Mouse (Mus musculus) small intestine, adult 2 months (tissue): ENCODE results near the gene Cs. TPM values are rescaled to one million over a fixed set of nuclear protein-coding genes. Genes with fewer than 3 reads are reported as not detected.
A peak's percentile ranks its signal among the peaks of the same experiment; 100 is the strongest.

ENCODE experiments used
- H3K27ac ChIP-seq: fragments of 200-500 bp; 2 replicates; pipeline ENCODE4 v1.5.1; 2012; ENCODE audit warnings: low read depth, low read length, control low read depth, inconsistent platforms; ENCODE audit not compliant: insufficient read depth
- H3K27me3 ChIP-seq: fragments of 200-500 bp; 2 replicates; pipeline ENCODE4 v1.6.1; 2012; ENCODE audit warnings: mild to moderate bottlenecking, moderate library complexity, low read length, inconsistent platforms; ENCODE audit not compliant: control insufficient read depth, insufficient read depth
- H3K36me3 ChIP-seq: fragments of 200-500 bp; 2 replicates; pipeline ENCODE4 v1.6.1; 2012; ENCODE audit warnings: mild to moderate bottlenecking, low read length, control low read depth, inconsistent platforms; ENCODE audit not compliant: control insufficient read depth, insufficient read depth
- H3K4me1 ChIP-seq: fragments of 200-500 bp; 2 replicates; pipeline ENCODE4 v1.6.1; 2012; ENCODE audit warnings: low read length, inconsistent platforms, mixed read lengths; ENCODE audit not compliant: control insufficient read depth, insufficient read depth, insufficient read length
- H3K4me3 ChIP-seq: fragments of 200-500 bp; 2 replicates; pipeline ENCODE4 v1.5.1; 2012; ENCODE audit warnings: low read depth, mild to moderate bottlenecking, control low read depth, inconsistent platforms, low read length, moderate library complexity
- CTCF ChIP-seq: fragments of 200-500 bp; IDR thresholded peaks from 2 replicates; pipeline ENCODE4 v1.5.1; 2012; ENCODE audit warnings: low read depth, mild to moderate bottlenecking, control low read depth, inconsistent platforms, low read length, moderate library complexity, mixed read lengths; ENCODE audit not compliant: insufficient replicate concordance, insufficient read length; ENCODE audit errors: extremely low read depth
- POLR2A ChIP-seq: fragments of 200-500 bp; IDR thresholded peaks from 2 replicates; pipeline ENCODE4 v1.6.1; 2012; ENCODE audit warnings: low read depth, mild to moderate bottlenecking, control low read depth, inconsistent platforms, low read length, moderate library complexity
- WGBS: fragments of 180-500 bp; shearing (Covaris S2); methylation state at CpG from one replicate; pipeline ENCODE4 v1.1.7; 2018; 5-methylcytosine and 5-hydroxymethylcytosine counted together
- polyA plus RNA-seq: library from polyadenylated mRNA; depleted of rRNA; stranded (reverse); fragments of >200 nt; gene quantifications from 2 replicates; pipeline ENCODE4 v1.2.3, GENCODE M21; 2012; rRNA removed

Cs gene
- polyA plus RNA-seq, 1 experiment = 588 TPM

DNA sequence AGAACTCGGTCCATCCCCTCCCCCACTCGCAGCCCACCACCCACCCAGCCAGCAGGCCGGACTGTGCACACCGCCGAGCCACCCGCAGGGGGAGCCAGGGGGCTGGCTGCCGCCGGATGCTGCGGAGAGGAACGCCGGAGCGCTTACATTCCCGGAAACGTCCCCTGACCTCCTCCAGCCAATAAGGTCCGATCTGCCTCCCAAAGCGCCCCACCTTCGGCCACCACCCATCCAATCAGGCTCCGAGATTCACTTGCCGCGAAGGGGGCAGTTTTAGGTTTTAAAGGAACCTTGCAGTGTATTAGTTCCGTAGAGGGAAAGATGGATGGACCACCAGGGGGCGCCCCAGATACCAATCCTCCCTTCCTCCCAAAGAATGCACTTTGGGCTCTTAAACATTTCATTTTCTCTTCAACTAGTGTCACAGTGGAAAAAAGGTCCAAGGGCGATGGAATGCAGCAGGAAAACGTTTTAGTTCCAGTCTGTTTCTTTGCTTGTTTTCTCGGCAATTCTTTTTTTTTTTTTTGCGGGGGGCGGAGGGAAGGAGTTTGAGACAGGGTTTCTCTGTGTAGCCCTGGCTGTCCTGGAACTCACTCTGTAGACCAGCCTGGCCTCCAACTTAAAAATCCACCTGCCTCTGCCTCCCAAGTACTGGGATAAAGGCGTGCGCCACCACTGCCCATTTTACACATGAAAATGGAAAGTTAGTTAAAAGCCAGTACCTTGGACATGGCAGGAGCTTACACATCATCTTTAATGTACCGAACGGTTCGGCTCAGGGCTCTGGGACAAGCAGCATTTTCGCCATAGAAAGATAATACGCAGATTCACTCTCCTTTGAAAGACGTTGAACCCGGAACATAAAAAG is 72.4 kb downstream of the Cs start:
- WGBS = 1% methylated on average over 36 of the region's 36 CpGs
- H3K4me3 ChIP-seq = peak overlapping the region; percentile 73
- H3K36me3 ChIP-seq = peaks cover 12% of the 10 kb centered on the region
- H3K27me3 ChIP-seq = no peaks in the 10 kb centered on the region
- peak overlapping the region; percentile 86 for H3K27ac ChIP-seq
- peaks cover 20% of the 10 kb centered on the region; the same call in 1 of the 2 replicates for H3K4me1 ChIP-seq
- TF ChIP-seq CTCF (peak; percentile 65), POLR2A (peak; percentile 64; the same call in 1 of the 2 replicates)

GRCm38 (mm10) chr10:128410560-128410845 is 73.0 kb downstream of the Cs start:
- Histone ChIP-seq H3K4me3 (peak overlapping the region; percentile 32), H3K27ac (peak overlapping the region; percentile 86), H3K4me1 (peaks cover 22% of the 10 kb centered on the region; the same call in 1 of the 2 replicates), H3K36me3 (peaks cover 14% of the 10 kb centered on the region), H3K27me3 (no peaks in the 10 kb centered on the region)
- 7% methylated on average over 4 of the region's 4 CpGs for WGBS
- TF ChIP-seq CTCF (no peak), POLR2A (no peak)

DNA sequence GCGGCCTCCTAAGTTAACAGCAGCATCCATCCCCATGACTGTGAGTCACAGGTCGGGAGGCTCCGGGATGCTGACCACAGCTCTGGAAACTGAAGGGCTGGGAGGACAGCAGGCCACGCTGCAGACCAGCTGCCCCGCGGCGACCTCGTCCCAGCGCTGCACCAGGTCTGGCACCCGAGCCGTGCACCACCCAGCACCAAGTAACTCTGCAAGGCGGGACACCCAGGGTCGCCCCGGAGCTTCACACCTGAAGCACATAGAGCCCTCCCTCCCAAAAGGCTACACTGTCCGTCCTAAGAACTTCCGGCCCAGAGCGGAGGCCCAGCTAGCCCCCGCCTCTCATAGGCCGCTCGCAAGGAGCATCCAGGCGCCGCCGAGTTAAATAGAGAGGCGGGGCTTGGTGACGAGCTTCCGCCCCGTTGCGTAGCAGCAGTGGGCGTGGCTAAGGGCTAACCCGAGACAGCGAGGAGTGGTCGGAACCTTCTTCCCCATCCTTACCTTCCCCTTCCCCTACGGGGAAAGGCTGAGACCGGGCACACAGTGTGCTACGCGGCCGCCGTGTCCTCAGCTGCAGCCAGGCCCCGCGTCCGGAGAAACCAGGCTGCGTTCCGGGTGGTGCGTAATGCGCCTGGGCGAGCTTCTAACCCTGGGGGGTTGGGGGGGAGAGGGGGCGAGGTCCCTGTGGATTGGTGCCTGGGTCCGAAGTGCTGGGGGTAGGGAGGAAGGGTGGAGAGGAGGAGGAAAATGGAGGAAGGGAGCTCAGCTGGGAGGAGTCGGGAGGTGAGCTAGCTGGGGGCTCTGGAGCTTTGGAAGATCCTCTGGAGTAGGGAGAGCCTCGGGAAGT is 73.9 kb downstream of the Cs start, which contains the start of the genes Nabp2 and Rnf41:
Nabp2 (minus strand) TSS at position 282 of the 844 bp plus-strand sequence.
Rnf41 (plus strand) TSS at position 447 of the 844 bp plus-strand sequence.
- Histone ChIP-seq H3K27me3 (no peaks in the 10 kb centered on the region), H3K36me3 (peaks cover 12% of the 10 kb centered on the region), H3K27ac (peak within 1 kb of the TSS; percentile 86), H3K4me3 (peak within 1 kb of the TSS; percentile 86), H3K4me1 (peaks cover 22% of the 10 kb centered on the region; the same call in 1 of the 2 replicates)
- TF ChIP-seq POLR2A = no peak; the same call in none of the 2 replicates
- TF ChIP-seq CTCF = no peak
- WGBS = under 1% methylated on average over 50 of the region's 50 CpGs

DNA sequence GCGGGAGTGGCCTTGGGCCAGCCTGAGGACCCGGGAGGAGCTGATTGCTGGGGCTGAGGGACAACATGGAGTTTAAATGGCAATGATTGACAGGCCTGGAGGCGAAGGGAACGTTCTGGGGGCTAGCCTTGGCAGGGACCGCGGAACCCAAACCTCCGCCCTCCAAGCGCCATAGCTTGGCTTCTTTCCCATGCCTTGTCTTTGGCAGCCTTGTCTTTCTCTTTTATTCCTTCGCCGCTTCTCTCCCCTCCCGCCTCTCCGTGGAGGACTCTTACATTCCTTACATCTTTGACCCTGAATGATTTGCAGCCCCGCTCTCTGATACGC is 74.5 kb downstream of the Cs start:
- under 1% methylated on average over 14 of the region's 14 CpGs for WGBS
- Histone ChIP-seq H3K27ac (peak overlapping the region; percentile 66), H3K4me3 (peak overlapping the region; percentile 86), H3K27me3 (no peaks in the 10 kb centered on the region), H3K4me1 (peaks cover 22% of the 10 kb centered on the region; the same call in 1 of the 2 replicates), H3K36me3 (peaks cover 17% of the 10 kb centered on the region)
- no peak for TF ChIP-seq POLR2A
- TF ChIP-seq CTCF = no peak

Other genes starting within 250 kb of the Cs start
- 14.1 and 30.8 TPM in 2 replicates for gene Baz2a, start 246.2 kb upstream of the Cs start, polyA plus RNA-seq
- gene Rbms2, start 157.4 kb upstream of the Cs start, polyA plus RNA-seq = 20.8 and 34.9 TPM in 2 replicates
- gene Gls2, start 143.3 kb upstream of the Cs start, polyA plus RNA-seq = 7.5 and 28.7 TPM in 2 replicates
- 9.4 and 10.5 TPM in 2 replicates for gene Spryd4, start 125.9 kb upstream of the Cs start, polyA plus RNA-seq
- gene Mip, start 111.9 kb upstream of the Cs start, polyA plus RNA-seq = not detected in 2 replicates
- 1.5 and 2.0 TPM in 2 replicates for gene Timeless, start 105.7 kb upstream of the Cs start, polyA plus RNA-seq
- gene Apon, start 83.6 kb upstream of the Cs start, polyA plus RNA-seq = 0.05 TPM in 1 of 2 replicates, not detected in the other
- gene Apof, start 69.1 kb upstream of the Cs start, polyA plus RNA-seq = 0.08 TPM in 1 of 2 replicates, not detected in the other
- gene Stat2, start 67.2 kb upstream of the Cs start, polyA plus RNA-seq = 15.3 and 46.8 TPM in 2 replicates
- not detected in 2 replicates for gene Il23a, start 39.0 kb upstream of the Cs start, polyA plus RNA-seq
- 10.3 and 17.7 TPM in 2 replicates for gene Pan2, start 34.4 kb upstream of the Cs start, polyA plus RNA-seq
- 31.8 and 46.6 TPM in 2 replicates for gene Cnpy2, start 15.3 kb upstream of the Cs start, polyA plus RNA-seq
- 36.5 and 79.1 TPM in 2 replicates for gene Coq10a, start 31.3 kb downstream of the Cs start, polyA plus RNA-seq
- 15.3 and 22.1 TPM in 2 replicates for gene Ankrd52, start 39.4 kb downstream of the Cs start, polyA plus RNA-seq
- gene Slc39a5, start 63.5 kb downstream of the Cs start, polyA plus RNA-seq = 165 and 301 TPM in 2 replicates
- 21.6 and 37.8 TPM in 2 replicates for gene Nabp2, start 73.8 kb downstream of the Cs start, polyA plus RNA-seq
- 11.0 and 23.0 TPM in 2 replicates for gene Rnf41, start 73.9 kb downstream of the Cs start, polyA plus RNA-seq
- 44.0 and 98.4 TPM in 2 replicates for gene Smarcc2, start 121.5 kb downstream of the Cs start, polyA plus RNA-seq
- gene Myl6, start 156.4 kb downstream of the Cs start, polyA plus RNA-seq = 492 and 749 TPM in 2 replicates
- 0.43 and 1.2 TPM in 2 replicates for gene Myl6b, start 161.0 kb downstream of the Cs start, polyA plus RNA-seq
- gene Esyt1, start 188.1 kb downstream of the Cs start, polyA plus RNA-seq = 20.0 and 26.3 TPM in 2 replicates
- 6.4 and 15.2 TPM in 2 replicates for gene Zc3h10, start 210.0 kb downstream of the Cs start, polyA plus RNA-seq
- 1,613 and 1,655 TPM in 2 replicates for gene Rpl41, start 211.6 kb downstream of the Cs start, polyA plus RNA-seq
- 3.2 and 6.9 TPM in 2 replicates for gene Pa2g4, start 228.3 kb downstream of the Cs start, polyA plus RNA-seq